Mouse (Mus musculus) E14TG2a.4 (cell line): ENCODE measurements around the gene Pgm2.

Experiments used
- CTCF ChIP-seq: conservative IDR thresholded peaks from 2 replicates; pipeline ENCODE4 v1.5.1; 2014; ENCODE audit warnings: low read length
- NANOG ChIP-seq: IDR thresholded peaks from 2 replicates; pipeline ENCODE4 v1.6.1; 2014; ENCODE audit warnings: borderline replicate concordance, low read length, mixed read lengths

- no peak for TF ChIP-seq CTCF
- no peak for TF ChIP-seq NANOG
These were observed 47.5 kb downstream of the Pgm2 start for GRCm38 (mm10) chr5:64140202-64140601.
